Mouse (Mus musculus) induced T-regulatory cell, adult 2 months (primary cell): Measurements from ENCODE around the gene Sphk2.

Experiments used
- DNase-seq: peaks from one replicate; pipeline ENCODE4 v3.0.0-alpha.2; 2012; ENCODE audit warnings: low read depth

The Sphk2 gene

DNA sequence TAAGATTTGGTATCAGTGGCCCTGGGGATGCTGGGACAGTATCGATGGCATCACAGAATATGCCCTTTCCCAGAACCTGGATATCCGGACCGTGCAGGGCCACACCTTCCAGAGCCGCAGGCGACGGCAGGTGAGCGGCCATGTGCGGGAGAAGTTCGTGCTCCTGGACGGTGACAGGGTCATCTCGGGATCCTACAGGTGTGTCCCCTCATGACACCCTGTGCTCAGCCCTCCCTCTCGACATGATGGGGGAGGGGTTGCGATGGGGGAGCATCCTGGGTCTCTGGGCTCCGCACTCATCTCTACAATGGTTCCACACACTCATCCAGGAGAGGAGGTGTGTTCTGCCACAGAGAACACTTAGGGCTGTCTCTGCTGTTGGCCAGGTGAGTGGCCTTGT is 6.0 kb upstream of the Sphk2 start:
- no peak for DNase-seq

DNA sequence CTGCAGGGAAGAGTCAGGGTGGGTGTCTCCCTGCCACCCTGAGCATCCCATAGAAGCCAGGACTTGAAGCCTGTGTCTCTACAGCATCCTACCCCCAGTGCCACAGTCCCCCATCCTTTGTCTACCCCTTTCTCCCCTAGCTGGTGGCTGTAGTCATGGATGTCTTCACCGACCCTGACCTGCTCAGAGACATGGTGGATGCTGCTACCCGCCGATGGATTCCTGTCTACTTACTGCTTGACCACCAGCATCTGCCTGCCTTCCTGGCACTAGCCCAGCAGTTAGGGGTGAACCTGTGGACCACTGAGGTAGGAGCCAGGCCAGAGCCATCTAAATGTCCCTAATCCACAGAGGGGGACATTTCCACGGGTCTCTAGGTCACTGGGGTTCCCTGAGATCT is 5.5 kb upstream of the Sphk2 start:
- no peak for DNase-seq

DNA sequence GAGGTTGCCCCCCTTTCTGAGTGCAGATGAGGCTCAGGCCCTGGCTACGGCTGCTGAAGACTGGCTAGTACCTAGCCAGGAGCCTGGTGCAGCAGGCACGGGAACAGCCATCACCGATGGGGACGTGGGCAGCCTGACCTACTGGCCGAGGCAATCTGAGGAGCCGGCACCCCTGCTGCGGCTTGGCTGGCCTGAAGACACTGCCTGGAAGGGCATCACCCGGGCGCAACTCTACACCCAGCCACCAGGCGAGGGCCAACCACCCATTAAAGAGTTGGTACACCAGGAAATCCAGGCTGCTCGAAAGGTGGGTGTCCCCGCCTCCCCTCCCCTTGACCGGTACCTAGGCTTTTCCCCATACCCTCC is 4.5 kb upstream of the Sphk2 start:
- DNase-seq: no peak

DNA sequence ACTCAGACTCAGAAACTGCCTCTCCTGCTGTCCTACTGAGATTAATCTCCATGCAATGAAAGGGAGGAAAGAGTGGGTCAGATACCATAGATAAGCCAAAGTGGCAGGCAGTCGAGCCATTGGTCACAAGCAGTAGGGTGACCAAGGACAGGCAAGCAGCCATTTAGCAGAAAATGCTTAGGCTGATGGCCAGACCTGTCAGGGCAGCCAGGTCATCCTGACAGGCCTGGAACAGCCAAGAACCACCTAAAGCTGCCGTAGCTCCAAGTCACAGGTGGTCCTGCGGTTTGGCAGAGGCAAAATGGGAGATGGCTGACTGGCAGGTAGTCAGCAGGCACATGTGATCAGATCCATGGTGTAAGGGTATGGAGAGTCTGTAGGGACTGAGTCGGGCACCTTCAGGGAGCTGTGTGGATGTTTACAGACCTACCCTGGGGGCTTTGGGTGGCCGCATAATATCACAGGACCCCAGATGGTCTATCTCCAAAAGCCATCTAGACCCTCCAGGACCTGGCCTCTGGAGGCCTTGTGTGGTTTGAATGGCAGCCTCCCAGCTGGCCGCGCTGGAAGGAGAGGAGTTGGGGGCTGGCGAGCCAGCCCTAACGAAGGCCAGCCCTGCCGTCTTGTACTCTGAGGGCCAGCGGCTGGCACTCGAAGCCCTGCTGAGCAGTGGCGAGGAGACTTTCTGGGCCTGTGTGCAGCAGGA is 4.0 kb upstream of the Sphk2 start:
- no peak for DNase-seq

DNA sequence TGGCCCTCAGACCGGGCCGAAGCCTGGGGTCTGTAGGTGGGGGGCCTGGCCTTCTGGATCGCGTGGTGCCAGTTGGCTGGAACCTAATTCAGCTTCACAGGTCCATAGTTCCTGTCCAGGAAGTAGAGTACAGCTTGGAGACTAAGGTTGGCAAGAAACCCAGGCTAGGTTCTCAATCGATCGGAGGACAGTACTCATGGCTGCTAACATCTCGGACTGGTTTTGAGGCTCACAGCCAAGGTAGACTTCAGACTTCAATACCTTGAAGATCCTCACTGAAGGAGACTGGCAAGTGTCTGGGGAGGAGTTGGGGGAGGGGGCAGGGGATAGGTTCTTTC is 3.4 kb upstream of the Sphk2 start:
- DNase-seq: no peak

DNA sequence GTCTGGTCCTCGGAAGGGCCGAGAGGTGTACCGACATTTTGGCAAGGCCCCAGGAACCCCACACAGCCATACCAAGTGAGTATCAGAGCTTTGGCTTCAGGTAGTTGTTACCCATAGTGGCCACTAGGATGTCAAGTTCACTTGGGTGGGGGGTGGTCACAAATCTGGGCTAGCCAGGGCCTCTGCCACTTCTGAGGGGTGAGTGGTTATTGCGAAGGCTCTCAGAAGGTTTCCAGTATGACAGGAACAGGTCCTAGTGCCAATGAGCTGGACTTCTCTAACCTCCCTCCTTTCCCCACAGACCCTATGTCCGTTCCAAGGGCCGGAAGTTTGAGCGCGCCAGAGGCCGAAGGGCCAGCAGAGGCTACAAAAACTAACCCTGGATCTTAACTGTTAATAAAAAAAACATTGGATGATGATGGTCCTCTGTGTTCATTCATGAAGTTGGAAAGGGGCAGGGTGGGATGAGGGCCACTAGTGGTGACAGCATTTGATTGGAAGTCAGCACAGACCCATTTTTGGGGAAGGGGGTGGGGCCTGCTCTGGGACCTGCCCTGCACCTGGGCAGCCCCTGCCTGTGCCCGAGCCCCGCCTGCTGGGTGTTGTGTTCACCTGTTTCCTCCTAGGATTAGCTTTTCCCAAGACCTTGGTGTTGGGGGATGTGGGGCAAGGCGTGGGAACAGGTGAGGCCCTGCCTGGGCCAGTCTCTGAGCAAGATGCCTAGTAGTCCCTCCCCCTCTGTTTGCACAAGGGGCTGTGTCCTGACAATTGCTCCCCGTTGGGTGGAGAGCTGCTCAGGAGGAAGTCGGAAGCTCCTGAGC is 2.8 kb upstream of the Sphk2 start, which contains the start of gene Fam83e:
Gene Fam83e (plus strand): TSS at position 800 of the 821 bp plus-strand sequence.
- DNase-seq: no peak

DNA sequence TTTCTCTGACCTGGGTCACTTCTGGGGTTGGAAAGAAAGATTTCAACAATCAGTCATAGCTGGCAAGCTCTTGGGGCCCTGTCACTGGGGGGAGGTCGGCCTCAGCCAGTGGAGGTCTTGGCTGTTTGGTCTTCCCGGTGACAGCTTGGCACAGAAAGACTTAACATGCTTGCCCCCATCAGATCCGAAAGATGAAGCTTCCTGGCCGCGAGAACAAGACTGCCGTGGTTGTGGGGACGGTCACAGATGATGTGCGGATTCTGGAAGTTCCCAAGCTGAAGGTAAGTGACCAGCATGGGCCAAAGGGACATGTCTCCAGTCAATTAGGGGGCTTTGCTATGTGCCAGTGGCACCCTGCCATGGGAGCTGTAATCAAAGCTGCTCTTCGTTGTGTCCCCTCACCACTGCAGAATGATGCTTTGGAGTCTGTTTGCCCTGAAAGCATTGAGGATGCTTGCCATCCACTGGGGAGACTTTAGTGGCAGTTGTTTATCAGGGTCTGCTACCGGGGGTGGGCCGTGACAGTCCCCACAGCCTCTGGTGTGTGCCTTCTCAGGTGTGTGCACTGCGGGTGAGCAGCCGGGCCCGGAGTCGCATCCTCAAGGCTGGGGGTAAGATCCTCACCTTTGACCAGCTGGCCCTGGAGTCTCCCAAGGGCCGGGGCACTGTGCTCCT is 2.1 kb upstream of the Sphk2 start:
- no peak for DNase-seq

DNA sequence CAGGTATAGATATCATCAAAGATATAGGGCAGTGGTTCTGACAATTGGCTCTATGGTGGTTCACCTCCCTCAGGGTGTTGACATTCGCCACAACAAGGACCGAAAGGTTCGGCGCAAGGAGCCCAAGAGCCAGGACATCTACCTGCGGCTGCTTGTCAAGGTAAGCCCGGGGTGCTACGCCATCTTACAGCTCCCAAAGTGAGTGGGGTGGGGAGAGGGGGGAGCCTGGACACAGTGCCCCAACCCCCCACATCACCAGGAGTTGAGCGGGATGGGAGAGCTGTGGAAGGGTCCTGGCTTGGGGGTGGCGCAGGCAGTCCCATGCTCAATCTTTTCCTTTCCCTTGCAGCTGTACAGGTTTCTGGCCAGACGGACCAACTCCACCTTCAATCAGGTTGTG is 1.4 kb upstream of the Sphk2 start:
- DNase-seq: no peak

DNA sequence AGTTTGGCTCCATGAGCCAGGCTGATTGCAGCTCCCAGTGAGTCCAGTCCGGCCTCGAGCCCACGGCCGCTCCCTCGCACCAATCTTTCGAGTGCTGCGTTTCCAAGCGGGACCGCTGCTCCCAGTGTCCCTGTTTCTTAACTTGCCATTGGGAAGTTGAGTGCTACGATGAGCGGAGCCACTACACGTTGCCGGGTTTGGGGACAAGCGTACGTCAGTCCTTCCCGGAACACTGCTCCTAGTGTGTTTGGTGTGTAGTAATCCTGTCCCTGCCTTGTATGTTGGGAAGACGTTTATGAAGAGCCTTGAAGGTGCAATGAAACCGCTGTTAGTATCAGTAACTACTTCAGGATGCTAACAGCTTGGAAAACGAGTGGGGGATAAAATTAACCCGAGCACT is 529 bp upstream of the Sphk2 start:
- DNase-seq: no peak

DNA sequence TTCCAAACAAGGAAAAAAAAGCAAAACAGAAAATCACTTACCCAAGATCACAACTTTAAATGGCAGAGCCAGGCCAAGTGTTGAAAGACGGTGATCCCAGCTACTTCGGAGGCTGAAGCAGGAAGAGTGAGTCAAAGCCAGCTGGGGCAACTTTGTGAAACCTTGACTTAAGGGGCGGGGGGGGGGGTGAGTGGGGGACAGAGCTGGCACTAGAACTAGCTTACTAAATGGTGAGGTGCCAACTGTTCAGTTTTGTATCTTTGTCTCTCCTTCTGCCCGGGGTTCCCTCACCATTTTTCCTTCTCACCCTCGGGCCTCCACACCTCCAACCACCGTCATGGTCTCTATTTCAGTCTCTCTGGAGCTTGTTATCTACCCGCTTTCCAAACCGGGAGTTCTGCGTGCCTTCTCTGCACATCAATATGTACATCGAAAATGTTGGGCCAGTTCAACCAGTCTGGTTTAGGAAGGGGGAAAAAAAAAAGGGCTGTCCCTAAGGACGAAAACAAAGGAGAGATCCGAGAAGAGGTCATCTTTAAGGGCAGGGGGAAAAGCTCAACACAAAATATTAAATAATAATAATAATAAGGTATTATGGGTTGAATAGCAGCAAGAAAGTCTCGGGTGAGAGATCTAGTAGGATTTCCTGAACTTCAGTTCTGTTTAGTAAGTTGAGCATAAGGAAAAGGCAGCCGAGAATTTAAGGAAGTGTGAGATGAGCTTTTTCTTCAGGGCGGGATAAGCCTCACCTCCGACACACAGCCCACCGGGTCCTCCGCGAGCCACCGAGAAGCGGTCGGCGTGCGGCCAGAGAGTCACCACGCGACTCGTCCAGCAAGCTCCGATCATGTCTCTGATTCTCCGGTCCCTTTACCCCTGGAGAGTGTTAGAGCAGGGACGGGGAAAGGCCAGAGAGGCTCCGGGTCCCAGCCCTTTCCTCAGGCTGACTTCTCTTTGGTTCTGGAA is 567 bp downstream of the Sphk2 start:
- peak; percentile 40 for DNase-seq

DNA sequence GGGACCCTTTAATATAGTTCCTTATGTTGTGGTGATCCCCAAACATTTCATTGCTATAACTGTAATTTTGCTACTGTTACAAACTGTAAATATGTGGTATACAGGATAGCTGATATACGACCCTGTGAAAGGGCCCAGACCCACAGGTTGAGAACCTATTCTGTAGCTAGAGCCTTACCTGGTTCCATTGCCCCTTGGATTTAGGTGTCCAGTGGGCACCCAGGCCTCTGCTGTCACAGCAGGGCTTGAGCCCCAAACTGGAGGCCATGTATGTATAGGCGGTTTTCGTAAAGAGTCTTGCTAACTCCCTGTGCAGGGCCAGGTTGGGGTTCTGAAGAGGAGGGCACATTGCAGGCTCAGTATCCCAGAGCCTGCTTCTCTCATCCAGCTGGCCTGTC is 1.3 kb downstream of the Sphk2 start:
- DNase-seq: no peak

DNA sequence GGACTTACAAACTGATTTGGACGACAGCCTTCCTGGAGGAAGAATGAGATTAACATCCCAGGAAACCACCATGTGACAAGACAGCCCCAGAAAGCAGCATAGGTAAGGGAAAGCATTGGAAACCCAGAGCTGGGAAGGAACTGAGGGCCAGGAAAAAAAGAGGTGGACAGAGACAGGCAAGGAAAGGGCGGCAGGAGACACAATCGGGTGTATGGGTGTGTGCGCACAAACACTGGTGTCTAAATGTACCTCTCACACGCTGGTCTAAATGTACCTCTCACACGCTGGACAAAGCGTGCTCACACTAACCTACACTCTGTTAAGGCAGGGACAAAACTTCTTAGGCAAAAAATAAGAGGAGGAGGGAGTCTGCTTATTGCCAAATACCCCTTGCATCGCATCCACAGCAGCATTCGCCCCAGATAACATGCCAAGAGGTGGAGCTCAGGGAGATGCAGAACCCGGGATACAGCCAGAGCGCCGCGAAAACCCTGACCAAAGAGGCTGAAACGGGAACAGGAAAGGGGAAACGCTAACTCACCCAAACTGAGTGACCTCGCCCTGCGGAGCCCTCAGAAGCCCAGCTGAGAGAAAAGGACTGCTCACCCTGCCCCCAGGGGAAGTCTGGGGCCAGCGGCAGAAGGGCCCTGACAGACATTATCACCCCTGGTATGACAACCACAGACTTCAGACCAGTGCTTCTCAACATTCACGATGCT is 1.9 kb downstream of the Sphk2 start:
- DNase-seq: no peak

DNA sequence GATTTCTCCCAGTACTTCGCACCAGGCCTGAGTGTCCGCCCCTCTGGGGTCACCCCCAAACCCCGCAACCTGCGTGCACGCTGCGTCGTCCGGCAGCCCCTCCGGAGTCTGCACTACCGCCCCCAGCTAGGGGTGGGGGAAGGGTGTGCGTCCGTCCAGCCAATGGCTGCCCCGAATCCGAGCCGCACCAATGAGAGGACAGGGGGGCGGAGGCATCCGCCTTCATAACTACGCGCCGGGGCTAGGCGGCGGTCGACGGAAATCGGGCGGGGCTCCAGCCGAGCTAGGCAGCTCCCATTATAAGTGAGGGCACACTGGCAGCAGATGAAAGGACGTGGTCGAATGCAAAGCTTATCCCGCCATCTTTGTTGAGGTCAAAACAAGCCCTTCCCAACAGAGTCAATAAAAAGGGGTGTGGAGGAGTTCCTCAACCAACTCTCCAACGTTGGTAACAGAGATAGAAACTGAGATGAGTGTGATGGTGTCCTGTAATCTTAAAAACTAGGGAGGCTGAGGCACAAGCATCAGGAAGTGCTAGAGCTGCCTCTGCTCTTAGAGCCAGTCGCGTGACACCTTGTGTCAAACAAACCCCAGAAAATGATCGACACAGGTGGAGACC is 2.6 kb downstream of the Sphk2 start, which contains the start of gene Rpl18:
Gene Rpl18 (plus strand): TSS at position 368 of the 619 bp plus-strand sequence.
- DNase-seq: peak; percentile 97

DNA sequence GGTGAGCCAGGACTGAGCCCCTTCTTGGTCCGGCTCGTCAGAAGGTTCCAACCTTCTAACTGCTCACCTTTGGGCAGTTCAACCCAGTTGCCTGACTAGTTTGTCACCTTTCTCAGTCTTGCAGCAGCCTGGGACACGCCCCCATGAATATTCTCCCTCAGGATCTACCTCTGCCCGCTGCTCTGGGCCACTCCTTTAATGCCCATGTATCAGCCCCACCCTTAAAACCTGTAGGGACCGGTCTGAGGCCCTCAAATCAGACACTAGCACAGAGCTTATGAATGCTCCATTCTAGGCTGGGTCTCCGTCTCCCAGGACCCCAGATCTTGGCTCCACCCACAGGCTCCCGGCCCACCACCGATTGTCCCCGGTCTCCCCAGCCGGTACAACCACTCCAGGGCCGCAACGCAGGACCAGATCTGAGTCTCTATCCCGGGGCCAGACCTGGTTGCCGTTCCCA is 3.1 kb downstream of the Sphk2 start:
- no peak for DNase-seq

DNA sequence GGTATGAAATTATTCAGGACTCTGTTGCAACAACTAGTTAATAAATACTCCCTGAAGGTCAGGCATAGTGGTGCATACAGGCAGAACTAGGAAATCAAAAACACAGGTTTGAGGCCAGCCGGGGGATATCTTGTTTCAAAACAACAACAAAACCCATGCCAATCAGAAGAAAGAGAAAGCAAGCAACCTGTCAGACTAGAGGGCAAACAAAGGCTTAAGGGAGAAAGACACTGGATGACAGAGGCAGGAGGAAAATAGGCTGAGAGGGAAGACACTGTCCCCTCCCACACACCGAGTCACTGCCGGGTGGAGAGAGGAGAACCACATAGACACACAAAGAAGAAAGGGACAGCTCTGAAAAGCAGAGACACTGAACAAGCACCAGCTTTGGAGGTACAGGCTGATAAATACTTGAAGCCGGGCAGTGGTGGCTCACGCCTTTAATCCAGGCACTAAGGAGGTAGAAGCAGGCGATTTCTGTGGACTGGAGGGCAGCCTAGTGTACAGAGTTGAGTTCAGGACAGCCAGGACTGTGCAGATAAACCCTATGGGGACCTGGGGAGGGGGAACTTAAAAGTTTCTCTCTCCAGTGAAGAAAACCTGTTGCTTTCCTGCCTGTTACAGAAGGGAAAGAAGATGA is 3.8 kb downstream of the Sphk2 start:
- no peak for DNase-seq

DNA sequence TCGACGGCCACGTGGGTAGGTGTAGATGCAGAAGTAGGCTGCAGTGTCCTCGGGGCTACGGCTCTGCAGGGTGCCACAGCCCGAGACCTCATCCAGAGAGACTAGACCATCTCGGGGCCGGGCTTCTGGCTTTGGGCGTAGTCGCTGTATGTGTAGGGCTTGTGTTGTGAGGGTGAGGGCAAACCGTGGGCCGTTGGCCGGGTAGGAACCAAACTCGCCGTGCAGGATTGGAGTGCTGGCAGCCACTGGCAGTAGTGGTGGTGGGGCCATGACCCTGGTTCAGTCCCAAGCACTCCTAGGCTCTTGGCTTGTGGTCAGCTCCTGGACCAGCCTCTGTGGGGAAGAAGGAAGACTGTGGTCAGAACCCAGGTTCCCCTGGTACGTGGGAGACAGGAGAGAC is 4.4 kb downstream of the Sphk2 start:
- no peak for DNase-seq

DNA sequence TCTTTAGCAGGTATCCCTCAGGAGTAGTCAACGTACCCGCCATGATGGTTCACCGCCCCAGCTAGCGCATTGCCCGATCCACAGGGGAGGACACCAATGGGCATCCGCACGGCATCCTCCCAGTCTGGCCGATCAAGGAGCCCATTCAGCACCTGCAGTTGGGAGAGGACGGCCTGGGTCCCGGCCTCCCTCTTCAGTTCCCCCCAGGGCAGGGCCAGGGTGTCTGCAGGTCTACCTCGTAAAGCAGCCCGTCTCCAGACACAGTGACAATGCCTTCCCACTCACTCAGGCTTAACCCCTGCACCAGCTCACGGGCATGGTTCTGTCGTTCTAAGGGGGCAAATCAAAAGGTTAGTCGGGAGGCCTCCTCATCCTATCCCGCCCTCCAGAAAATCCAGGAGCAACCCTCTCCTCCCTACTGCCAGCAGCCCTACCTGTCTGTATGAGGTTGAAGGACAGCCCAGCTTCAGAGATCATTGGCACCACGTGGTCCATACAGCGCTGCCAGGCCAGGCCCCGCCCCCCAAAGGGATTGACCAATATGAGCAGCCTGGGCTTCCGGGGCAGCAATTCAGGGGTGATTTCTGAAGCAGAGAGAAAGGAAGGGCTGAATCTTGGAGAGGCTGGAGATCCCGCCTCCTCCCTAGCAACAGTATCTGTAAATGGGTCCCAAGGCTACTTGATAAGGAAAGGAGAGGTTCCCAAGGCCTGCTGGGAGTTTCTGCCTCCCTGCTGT is 5.6 kb downstream of the Sphk2 start:
- DNase-seq: no peak

DNA sequence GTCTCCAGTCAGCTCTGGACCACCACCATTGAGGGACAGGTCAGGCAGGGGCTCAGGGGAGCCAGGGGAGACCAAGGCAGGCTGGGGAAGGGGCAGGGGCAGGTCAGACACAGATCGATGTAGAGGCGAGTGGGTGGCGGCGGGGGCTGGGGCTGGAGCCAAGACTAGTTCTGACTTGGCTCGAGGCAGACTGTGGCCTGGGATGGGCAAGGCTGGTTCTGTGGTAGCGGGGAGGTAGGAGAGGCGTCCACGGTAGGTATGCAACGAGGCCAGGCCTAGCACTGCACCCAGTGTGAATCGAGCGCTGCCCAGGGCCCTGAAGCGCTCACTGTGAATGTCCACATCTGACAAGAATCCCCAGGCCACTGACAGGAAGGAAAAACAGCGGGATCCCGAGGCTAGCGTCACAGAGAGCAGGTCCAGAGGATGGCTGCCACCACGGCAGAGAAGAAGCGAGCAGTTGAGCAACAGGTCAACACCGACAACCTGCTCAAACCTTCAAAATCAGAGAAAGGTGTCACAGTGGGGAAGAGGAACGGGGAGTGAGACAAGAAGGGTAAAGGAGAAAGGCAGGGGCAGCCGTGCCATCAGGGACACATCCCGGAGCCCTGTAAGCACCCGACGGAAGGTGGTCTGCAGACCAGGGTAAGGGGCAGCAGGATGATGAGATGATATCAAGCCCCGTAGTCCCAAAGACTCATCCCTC is 6.3 kb downstream of the Sphk2 start:
- DNase-seq: no peak
